Mouse (Mus musculus) frontal cortex, adult 2 months (tissue): ENCODE data around the gene Spin2-ps6. TPM values are rescaled to one million over a fixed set of nuclear protein-coding genes. Genes with fewer than 3 reads are reported as not detected.
"Not testable (repeated sequence)": the region's sequence is repeated elsewhere in the genome, so short reads cannot be mapped to it uniquely, and the experiment has no call there.

Experiments
- DNase-seq, 2 experiments: peaks; one replicate each; pipeline ENCODE4 v3.0.0; 2022; ENCODE audit warnings: low spot score in 1 of 2; ENCODE audit errors: extremely low spot score in 1 of 2
- polyA plus RNA-seq: library from polyadenylated mRNA; depleted of rRNA; stranded (reverse); fragments of >200 nt; gene quantifications from 2 replicates; pipeline ENCODE4 v1.2.3, GENCODE M21; 2012; rRNA removed

Gene Spin2-ps6
- not detected in 2 replicates for polyA plus RNA-seq

- not testable (repeated sequence) for DNase-seq
These were observed at the start of gene Spin2-ps6 for GRCm38 (mm10) chrX:33234569-33234968. Gene Spin2-ps6, plus strand, starts transcription at chrX:33234869.

Other genes starting within 250 kb of the Spin2-ps6 start
- not detected in 2 replicates for gene Btbd35f12, start 78.5 kb downstream of the Spin2-ps6 start, polyA plus RNA-seq